Mouse (Mus musculus): Measurements from ENCODE around the gene Slc8a1.

DNA sequence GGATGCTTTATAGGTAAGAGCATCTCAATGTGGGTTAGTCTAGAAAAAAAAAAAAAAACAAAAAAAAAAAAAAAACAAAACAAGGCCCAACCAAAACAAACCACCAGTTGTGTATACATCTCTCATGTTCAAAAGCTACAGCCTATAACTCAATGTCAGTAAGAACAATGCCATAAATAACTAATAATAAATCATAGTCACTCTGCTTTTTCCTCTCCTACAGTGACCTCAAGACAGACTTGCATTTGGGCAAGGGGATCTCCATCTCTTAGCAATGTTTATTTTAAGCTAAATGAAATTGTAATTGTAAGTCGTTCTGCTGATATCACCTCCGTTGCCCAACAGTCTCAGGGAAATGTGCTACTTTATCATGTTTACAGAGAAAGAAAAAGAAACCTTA lies 132.1 kb downstream of the Slc8a1 start:
- TF ChIP-seq CTCF (IDR thresholded peaks at IDR 0.05; ENCODE audit: control insufficient read depth, insufficient read depth, low read length) (no peak), POLR2A (IDR thresholded peaks at IDR 0.05; ENCODE audit: borderline replicate concordance, control insufficient read depth, low read depth, low read length) (no peak)

All from bone marrow, adult 2 months (tissue).